Mouse (Mus musculus): ENCODE results near the gene Bad. TPM values are rescaled to one million over a fixed set of nuclear protein-coding genes. Genes with fewer than 3 reads are reported as not detected.
A peak's percentile ranks its signal among the peaks of the same experiment; 100 is the strongest.

Gene Bad
- total and polyA plus RNA-seq, 3 experiments: 21.1 to 33.5 (median 25.8) TPM

DNA sequence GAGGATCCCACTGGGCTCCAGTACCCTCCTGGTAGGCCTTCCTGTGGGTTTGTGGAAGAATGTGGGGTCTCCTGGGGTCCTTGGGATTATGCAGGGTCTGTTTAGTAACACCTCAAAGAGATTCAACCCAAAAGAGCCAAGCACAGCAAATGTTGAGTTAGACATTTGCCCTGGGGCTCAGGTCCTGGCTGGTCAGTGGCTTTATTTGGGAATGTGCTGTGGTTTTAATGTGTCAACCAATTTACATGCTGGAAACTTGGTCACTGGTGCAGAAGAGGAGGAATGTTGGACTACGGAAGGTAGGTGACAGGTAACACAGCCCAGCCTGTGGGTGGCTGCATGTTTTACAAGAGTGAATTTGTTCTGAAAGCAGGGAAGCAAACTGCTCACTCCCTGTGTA lies 38.6 kb upstream of the Bad start:
- Histone ChIP-seq H3K27ac (no peak overlapping the region), H3K27me3 (ENCODE audit: control insufficient read depth, insufficient read depth, low read length) (no peaks in the 10 kb centered on the region), H3K9ac (ENCODE audit: low read depth, low read length) (no peak overlapping the region), H3K36me3 (ENCODE audit: control insufficient read depth, insufficient read depth, low read length) (no peaks in the 10 kb centered on the region), H3K4me3 (no peak overlapping the region), H3K4me1 (ENCODE audit: control insufficient read depth, insufficient read depth, low read length) (peaks cover 3% of the 10 kb centered on the region; the same call in 1 of the 2 replicates), H3K79me2 (replicated peaks; ENCODE audit: control insufficient read depth, insufficient read depth, low read length) (no peaks in the 10 kb centered on the region; the same call in 1 of the 2 replicates)
- WGBS: 97% methylated on average over 1 of the region's 1 CpGs
- intact Hi-C loops (cut with DNase I): no loop called here
- no peak for DNase-seq
- TF ChIP-seq CTCF (IDR thresholded peaks at IDR 0.05) (no peak), POLR2A (IDR thresholded peaks at IDR 0.05; ENCODE audit: insufficient read depth, low read depth, low read length) (no peak), EP300 (IDR thresholded peaks at IDR 0.05; ENCODE audit: insufficient read depth, low read depth, low read length) (no peak)

DNA sequence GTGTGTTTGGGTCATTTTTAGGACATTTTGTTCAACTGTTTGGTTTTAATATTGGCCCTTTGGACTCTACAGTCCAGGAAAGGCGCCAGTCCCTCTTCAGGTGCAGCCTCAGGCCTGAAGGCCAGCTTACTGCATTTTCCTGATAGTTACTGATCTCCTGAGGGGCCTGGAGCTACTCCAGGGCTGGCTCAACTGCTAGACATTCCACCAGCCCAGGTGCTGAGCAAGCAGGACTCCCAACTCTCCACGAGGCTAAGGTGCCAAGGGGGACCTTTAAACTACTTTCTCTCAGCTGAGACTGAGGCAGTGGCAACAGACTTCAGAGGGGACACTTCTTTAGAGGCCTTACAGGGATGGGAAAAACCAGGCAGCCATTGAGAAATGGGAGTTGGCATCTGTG lies 36.8 kb upstream of the Bad start:
- TF ChIP-seq EP300 (IDR thresholded peaks at IDR 0.05; ENCODE audit: insufficient read depth, low read depth, low read length): no peak
- TF ChIP-seq CTCF (IDR thresholded peaks at IDR 0.05): no peak
- no peak for TF ChIP-seq POLR2A (IDR thresholded peaks at IDR 0.05; ENCODE audit: insufficient read depth, low read depth, low read length)
- peak in 1 of 2 experiments; percentile 2 for DNase-seq
- intact Hi-C loops (cut with DNase I): no loop called here
- Histone ChIP-seq H3K79me2 (replicated peaks; ENCODE audit: control insufficient read depth, insufficient read depth, low read length) (no peaks in the 10 kb centered on the region; the same call in 1 of the 2 replicates), H3K27ac (no peak overlapping the region), H3K27me3 (ENCODE audit: control insufficient read depth, insufficient read depth, low read length) (no peaks in the 10 kb centered on the region), H3K9ac (ENCODE audit: low read depth, low read length) (no peak overlapping the region), H3K4me1 (ENCODE audit: control insufficient read depth, insufficient read depth, low read length) (peaks cover 6% of the 10 kb centered on the region), H3K4me3 (no peak overlapping the region), H3K36me3 (ENCODE audit: control insufficient read depth, insufficient read depth, low read length) (no peaks in the 10 kb centered on the region)
- WGBS: 76% methylated on average over 2 of the region's 2 CpGs

DNA sequence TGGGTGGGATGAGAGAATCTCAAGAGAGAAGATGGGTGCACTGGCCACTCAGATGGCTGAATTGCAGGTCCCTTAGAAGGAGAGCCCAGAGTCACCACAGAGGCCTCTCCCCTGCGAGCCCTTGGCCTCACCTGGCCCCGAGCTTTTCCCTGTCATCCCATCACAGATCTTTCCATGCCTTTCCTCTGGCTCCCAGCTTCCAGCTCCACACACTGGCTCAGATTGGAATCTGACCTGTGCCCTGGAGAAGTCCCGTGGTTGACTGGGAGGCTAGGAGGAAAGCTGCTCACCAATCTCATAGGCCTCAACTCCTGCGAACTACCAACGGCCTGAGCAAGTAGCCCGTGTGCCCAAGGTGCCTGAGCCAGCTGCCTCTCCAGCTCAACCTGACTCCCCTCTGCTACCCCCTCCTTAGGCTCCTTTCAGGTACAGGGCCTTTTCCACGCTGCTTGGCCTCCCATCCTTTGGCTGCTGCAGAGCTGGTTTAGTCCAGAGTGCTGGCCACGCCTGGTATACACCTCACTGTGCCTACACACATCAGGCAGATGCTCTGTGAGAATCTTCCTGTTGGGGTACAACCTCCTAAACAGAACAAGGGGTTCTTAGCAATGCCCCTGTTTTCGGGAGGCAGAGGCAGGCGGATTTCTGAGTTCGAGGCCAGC lies 36.0 kb upstream of the Bad start:
- intact Hi-C loops (cut with DNase I): no loop called here
- Histone ChIP-seq H3K27ac (no peak overlapping the region), H3K36me3 (ENCODE audit: control insufficient read depth, insufficient read depth, low read length) (no peaks in the 10 kb centered on the region), H3K4me1 (ENCODE audit: control insufficient read depth, insufficient read depth, low read length) (peaks cover 7% of the 10 kb centered on the region), H3K27me3 (ENCODE audit: control insufficient read depth, insufficient read depth, low read length) (no peaks in the 10 kb centered on the region), H3K9ac (ENCODE audit: low read depth, low read length) (no peak overlapping the region), H3K79me2 (replicated peaks; ENCODE audit: control insufficient read depth, insufficient read depth, low read length) (no peaks in the 10 kb centered on the region; the same call in 1 of the 2 replicates), H3K4me3 (no peak overlapping the region)
- TF ChIP-seq POLR2A (IDR thresholded peaks at IDR 0.05; ENCODE audit: insufficient read depth, low read depth, low read length) (no peak), CTCF (IDR thresholded peaks at IDR 0.05) (no peak), EP300 (IDR thresholded peaks at IDR 0.05; ENCODE audit: insufficient read depth, low read depth, low read length) (no peak)
- WGBS: 92% methylated on average over 11 of the region's 11 CpGs
- DNase-seq: peak in 1 of 2 experiments; percentile 2

- WGBS: 63% methylated on average over 3 of the region's 3 CpGs
Observed at GRCm38 (mm10) chr19:6906199-6906598, 35.5 kb upstream of the Bad start.

GRCm38 (mm10) chr19:6907094-6907493 lies 34.6 kb upstream of the Bad start:
- no peaks in the 10 kb centered on the region for H3K36me3 ChIP-seq (ENCODE audit: control insufficient read depth, insufficient read depth, low read length)
- H3K4me1 ChIP-seq (ENCODE audit: control insufficient read depth, insufficient read depth, low read length): peaks cover 7% of the 10 kb centered on the region
- no peaks in the 10 kb centered on the region for H3K27me3 ChIP-seq (ENCODE audit: control insufficient read depth, insufficient read depth, low read length)
- H3K4me3 ChIP-seq: no peak overlapping the region
- 90% methylated on average over 8 of the region's 8 CpGs for WGBS
- DNase-seq: no peak
- TF ChIP-seq CTCF (IDR thresholded peaks at IDR 0.05) (no peak), EP300 (IDR thresholded peaks at IDR 0.05; ENCODE audit: insufficient read depth, low read depth, low read length) (no peak), POLR2A (IDR thresholded peaks at IDR 0.05; ENCODE audit: insufficient read depth, low read depth, low read length) (no peak)
- no peak overlapping the region for H3K9ac ChIP-seq (ENCODE audit: low read depth, low read length)
- H3K79me2 ChIP-seq (replicated peaks; ENCODE audit: control insufficient read depth, insufficient read depth, low read length): no peaks in the 10 kb centered on the region; the same call in 1 of the 2 replicates
- no peak overlapping the region for H3K27ac ChIP-seq
- intact Hi-C loops (cut with DNase I): no loop called here

More at GRCm38 (mm10) chr19:6906199-6906598, 35.5 kb upstream of the Bad start:
- no peak for TF ChIP-seq CTCF (IDR thresholded peaks at IDR 0.05)
- no peak for TF ChIP-seq POLR2A (IDR thresholded peaks at IDR 0.05; ENCODE audit: insufficient read depth, low read depth, low read length)
- TF ChIP-seq EP300 (IDR thresholded peaks at IDR 0.05; ENCODE audit: insufficient read depth, low read depth, low read length): no peak
- Histone ChIP-seq H3K79me2 (replicated peaks; ENCODE audit: control insufficient read depth, insufficient read depth, low read length) (no peaks in the 10 kb centered on the region; the same call in 1 of the 2 replicates), H3K27me3 (ENCODE audit: control insufficient read depth, insufficient read depth, low read length) (no peaks in the 10 kb centered on the region), H3K9ac (ENCODE audit: low read depth, low read length) (no peak overlapping the region), H3K36me3 (ENCODE audit: control insufficient read depth, insufficient read depth, low read length) (no peaks in the 10 kb centered on the region), H3K27ac (no peak overlapping the region), H3K4me1 (ENCODE audit: control insufficient read depth, insufficient read depth, low read length) (peaks cover 7% of the 10 kb centered on the region), H3K4me3 (no peak overlapping the region)
- no peak for DNase-seq
- intact Hi-C loops (cut with DNase I): no loop called here

GRCm38 (mm10) chr19:6907811-6908540 lies 33.7 kb upstream of the Bad start:
- peak overlapping the region; percentile 84 for H3K4me3 ChIP-seq
- TF ChIP-seq CTCF (IDR thresholded peaks at IDR 0.05): no peak
- no peak for TF ChIP-seq EP300 (IDR thresholded peaks at IDR 0.05; ENCODE audit: insufficient read depth, low read depth, low read length)
- TF ChIP-seq POLR2A (IDR thresholded peaks at IDR 0.05; ENCODE audit: insufficient read depth, low read depth, low read length): no peak
- no peaks in the 10 kb centered on the region for H3K36me3 ChIP-seq (ENCODE audit: control insufficient read depth, insufficient read depth, low read length)
- no peaks in the 10 kb centered on the region; the same call in 1 of the 2 replicates for H3K79me2 ChIP-seq (replicated peaks; ENCODE audit: control insufficient read depth, insufficient read depth, low read length)
- no peak overlapping the region for H3K27ac ChIP-seq
- H3K27me3 ChIP-seq (ENCODE audit: control insufficient read depth, insufficient read depth, low read length): no peaks in the 10 kb centered on the region
- WGBS: 77% methylated on average over 7 of the region's 7 CpGs
- H3K9ac ChIP-seq (ENCODE audit: low read depth, low read length): no peak overlapping the region
- intact Hi-C loops (cut with DNase I): loop anchor here (2.0 kb wide), 1 partner anchor 69 kb away; no protein-coding TSS in a partner anchor
- DNase-seq: no peak
- peaks cover 7% of the 10 kb centered on the region for H3K4me1 ChIP-seq (ENCODE audit: control insufficient read depth, insufficient read depth, low read length)
